Mouse (Mus musculus) liver, adult (tissue): ENCODE data around the gene Brsk1.

Experiments
- GATA4 ChIP-seq: IDR thresholded peaks from 2 replicates; pipeline ENCODE4 v1.6.1; 2014; ENCODE audit warnings: mild to moderate bottlenecking, low read length; ENCODE audit not compliant: insufficient replicate concordance

Gene Brsk1

GRCm38 (mm10) chr7:4741151-4741550 lies 50.7 kb downstream of the Brsk1 start:
- no peak for TF ChIP-seq GATA4

GRCm38 (mm10) chr7:4741672-4742481 lies 51.5 kb downstream of the Brsk1 start:
- TF ChIP-seq GATA4: no peak

- TF ChIP-seq GATA4: no peak
Measured at GRCm38 (mm10) chr7:4742482-4742819, 52.0 kb downstream of the Brsk1 start.

- TF ChIP-seq GATA4: no peak
Measured at GRCm38 (mm10) chr7:4743354-4743753, 53.0 kb downstream of the Brsk1 start.

- no peak for TF ChIP-seq GATA4
Measured at GRCm38 (mm10) chr7:4744886-4745285, 54.5 kb downstream of the Brsk1 start.

- no peak for TF ChIP-seq GATA4
Measured at GRCm38 (mm10) chr7:4746326-4746980, 56.0 kb downstream of the Brsk1 start.

GRCm38 (mm10) chr7:4747156-4747899 lies 56.9 kb downstream of the Brsk1 start:
- TF ChIP-seq GATA4: no peak

- no peak for TF ChIP-seq GATA4
Measured at GRCm38 (mm10) chr7:4748321-4748720, 57.9 kb downstream of the Brsk1 start.

GRCm38 (mm10) chr7:4749169-4749568 lies 58.8 kb downstream of the Brsk1 start:
- no peak for TF ChIP-seq GATA4

GRCm38 (mm10) chr7:4751971-4752820 lies 61.8 kb downstream of the Brsk1 start:
- no peak for TF ChIP-seq GATA4

GRCm38 (mm10) chr7:4752821-4753570 lies 62.6 kb downstream of the Brsk1 start, which contains the start of gene Cox6b2:
Gene Cox6b2 (minus strand): TSS chr7:4753094.
- TF ChIP-seq GATA4: no peak

GRCm38 (mm10) chr7:4759670-4760069 lies 69.3 kb downstream of the Brsk1 start:
- no peak for TF ChIP-seq GATA4

- TF ChIP-seq GATA4: no peak
Measured at GRCm38 (mm10) chr7:4764946-4765710, 74.7 kb downstream of the Brsk1 start.
